Mouse (Mus musculus): ENCODE data around the gene Nus1. TPM values are rescaled to one million over a fixed set of nuclear protein-coding genes. Genes with fewer than 3 reads are reported as not detected.

The Nus1 gene
- total RNA-seq, 2 experiments from 2014 or later, result 60.0 to 63.8 TPM

GRCm38 (mm10) chr10:52421716-52422115 is 4.4 kb downstream of the Nus1 start:
- no peak for DNase-seq (ENCODE audit: low spot score in 2 of 2)
- H3K27ac ChIP-seq, result no peak overlapping the region
- H3K4me3 ChIP-seq, result no peak overlapping the region
- no peak for TF ChIP-seq CTCF (conservative IDR thresholded peaks at IDR 0.05)

GRCm38 (mm10) chr10:52423097-52423496 is 5.8 kb downstream of the Nus1 start:
- no peak overlapping the region for H3K27ac ChIP-seq
- no peak overlapping the region for H3K4me3 ChIP-seq
- peak; percentile 73 for TF ChIP-seq CTCF (conservative IDR thresholded peaks at IDR 0.05)
- no peak for DNase-seq (ENCODE audit: low spot score in 2 of 2)

GRCm38 (mm10) chr10:52426314-52426980 is 9.1 kb downstream of the Nus1 start:
- DNase-seq (ENCODE audit: low spot score in 2 of 2), result no peak
- Histone ChIP-seq H3K27ac (no peak overlapping the region), H3K4me3 (no peak overlapping the region)
- TF ChIP-seq CTCF (conservative IDR thresholded peaks at IDR 0.05), result no peak

GRCm38 (mm10) chr10:52427634-52428415 is 10.5 kb downstream of the Nus1 start:
- Histone ChIP-seq H3K27ac (no peak overlapping the region), H3K4me3 (no peak overlapping the region)
- no peak for DNase-seq (ENCODE audit: low spot score in 2 of 2)
- no peak for TF ChIP-seq CTCF (conservative IDR thresholded peaks at IDR 0.05)

GRCm38 (mm10) chr10:52430953-52431352 is 13.6 kb downstream of the Nus1 start:
- no peak overlapping the region for H3K4me3 ChIP-seq
- no peak overlapping the region for H3K27ac ChIP-seq
- TF ChIP-seq CTCF (conservative IDR thresholded peaks at IDR 0.05), result no peak

GRCm38 (mm10) chr10:52434836-52435235 is 17.5 kb downstream of the Nus1 start:
- no peak overlapping the region for H3K27ac ChIP-seq
- no peak for DNase-seq (ENCODE audit: low spot score in 2 of 2)
- TF ChIP-seq CTCF (conservative IDR thresholded peaks at IDR 0.05), result no peak
- H3K4me3 ChIP-seq, result no peak overlapping the region

More at GRCm38 (mm10) chr10:52430953-52431352, 13.6 kb downstream of the Nus1 start:
- no peak for DNase-seq (ENCODE audit: low spot score in 2 of 2)

- Histone ChIP-seq H3K4me3 (no peak overlapping the region), H3K27ac (no peak overlapping the region)
- no peak for DNase-seq (ENCODE audit: low spot score in 2 of 2)
- no peak for TF ChIP-seq CTCF (conservative IDR thresholded peaks at IDR 0.05)
Observed at GRCm38 (mm10) chr10:52460614-52461013, 43.3 kb downstream of the Nus1 start.

GRCm38 (mm10) chr10:52463941-52464739 is 46.8 kb downstream of the Nus1 start:
- Histone ChIP-seq H3K27ac (peak overlapping the region; percentile 81), H3K4me3 (no peak overlapping the region)
- DNase-seq (ENCODE audit: low spot score in 2 of 2), result peak; percentile 19 to 45
- TF ChIP-seq CTCF (conservative IDR thresholded peaks at IDR 0.05), result no peak

- Histone ChIP-seq H3K4me3 (no peak overlapping the region), H3K27ac (peak overlapping the region; percentile 65)
- TF ChIP-seq CTCF (conservative IDR thresholded peaks at IDR 0.05), result no peak
- peak in 1 of 2 experiments; percentile 23 for DNase-seq (ENCODE audit: low spot score in 2 of 2)
Observed at GRCm38 (mm10) chr10:52471520-52471919, 54.2 kb downstream of the Nus1 start.

Other genes with a start within 250 kb of the Nus1 start
- gene Ros1, start 222.3 kb upstream of the Nus1 start, total RNA-seq (2021), result not detected
- 1 to 10 TPM; 6.1 to 6.8 TPM for gene Dcbld1, start 183.9 kb upstream of the Nus1 start, total RNA-seq (2021)
- gene Gm26741, start 58.8 kb upstream of the Nus1 start, total RNA-seq (2021), result not detected
- gene Gopc, start 35.4 kb upstream of the Nus1 start, total RNA-seq (2021), result 10 to 100 TPM; 40.2 to 41.7 TPM
- not detected for gene Nepn, start 28.6 kb upstream of the Nus1 start, total RNA-seq (2021)

All from layer of hippocampus, adult 2 months (tissue).